Mouse (Mus musculus) CD4-positive, CD25-positive, alpha-beta regulatory T cell, adult 4 months (primary cell): Measurements from ENCODE around the gene Tpm4. TPM values are rescaled to one million over a fixed set of nuclear protein-coding genes. Genes with fewer than 3 reads are reported as not detected.
"Not testable (repeated sequence)": the region's sequence is repeated elsewhere in the genome, so short reads cannot be mapped to it uniquely, and the experiment has no call there.

Source experiments
- ATAC-seq: one replicate; pipeline ENCODE4 v1.8.0; 2017
- polyA plus RNA-seq, 2 experiments: library from polyadenylated mRNA; unstranded; fragments of 100-300 nt; shearing (Covaris generic); gene quantifications; one replicate each; pipeline ENCODE4 v1.2.1; 2017

The Tpm4 gene
- polyA plus RNA-seq = 100 to 1,000 TPM; 231 to 239 TPM

DNA sequence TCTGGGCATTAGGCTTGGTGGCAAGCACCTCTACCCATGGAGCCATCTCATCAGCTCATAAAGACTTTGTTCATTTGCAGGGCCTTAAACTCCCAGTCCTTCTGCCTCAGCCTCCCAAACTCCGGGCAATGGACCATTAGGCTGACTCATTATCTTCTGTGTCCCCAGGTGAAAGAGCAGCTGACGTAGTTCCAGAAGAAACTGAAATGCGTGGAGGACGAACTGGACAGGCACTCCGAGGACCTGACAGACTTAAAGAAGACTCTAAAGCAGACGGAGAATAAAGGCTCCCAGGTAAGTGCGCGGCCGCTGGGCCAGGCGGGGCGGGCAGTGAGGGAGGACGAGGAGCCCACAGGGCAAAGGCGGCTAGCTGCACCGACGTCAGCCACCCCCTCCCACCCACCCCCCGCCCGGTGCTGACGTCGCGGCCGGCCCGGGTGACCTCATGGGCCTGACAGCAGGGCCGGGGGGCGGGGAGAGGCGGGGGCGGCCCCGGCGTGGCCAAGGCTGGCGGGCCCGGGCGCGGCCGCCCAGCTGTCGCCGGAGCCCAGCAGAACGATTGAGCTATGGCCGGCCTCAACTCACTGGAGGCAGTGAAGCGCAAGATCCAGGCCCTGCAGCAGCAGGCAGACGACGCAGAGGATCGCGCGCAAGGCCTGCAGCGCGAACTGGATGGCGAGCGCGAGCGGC is at the start of gene Tpm4:
TSS of gene Tpm4 (plus strand) at position 220 of the 690 bp plus-strand sequence.
- peak; percentile 24 for ATAC-seq

- ATAC-seq = not testable (repeated sequence)
Observed at GRCm38 (mm10) chr8:72087611-72088010, 47.2 kb upstream of the Tpm4 start.

GRCm38 (mm10) chr8:72096721-72097120 is 38.1 kb upstream of the Tpm4 start:
- not testable (repeated sequence) for ATAC-seq

DNA sequence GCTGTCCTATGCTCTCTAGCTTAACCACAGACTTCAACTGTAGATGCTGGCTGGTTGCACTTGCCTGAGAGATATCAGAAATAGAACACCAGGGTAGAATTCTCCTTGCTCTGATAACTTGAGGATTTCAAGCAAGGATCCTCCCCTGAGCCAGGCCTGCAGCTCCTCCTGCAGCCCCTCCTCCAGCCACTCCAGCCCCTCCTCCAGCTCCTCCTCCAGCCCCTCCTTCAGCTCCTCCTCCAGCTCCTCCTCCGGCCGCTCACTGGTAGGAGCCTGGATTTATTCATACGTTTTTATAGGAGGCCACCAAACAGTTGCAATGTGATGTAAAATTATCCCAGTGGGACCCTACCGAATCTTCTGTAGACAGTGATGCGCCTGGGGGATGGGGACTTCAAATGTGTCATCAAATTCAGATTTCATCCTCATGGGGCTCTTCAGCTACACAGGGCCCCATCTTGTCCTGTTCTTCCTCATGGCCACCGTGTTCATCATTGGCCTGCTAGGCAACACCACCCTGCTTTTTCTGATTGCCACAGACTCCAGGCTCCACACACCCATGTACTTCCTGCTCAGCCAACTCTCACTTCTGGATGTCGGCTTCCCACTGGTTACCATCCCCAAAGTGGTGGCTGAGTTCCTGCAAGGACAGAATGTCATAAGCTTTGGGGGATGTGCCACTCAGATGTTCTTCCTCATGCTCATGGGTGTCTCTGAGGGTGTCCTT is 35.2 kb upstream of the Tpm4 start:
- ATAC-seq = not testable (repeated sequence)

GRCm38 (mm10) chr8:72105165-72105564 is 29.6 kb upstream of the Tpm4 start:
- no peak for ATAC-seq

GRCm38 (mm10) chr8:72106740-72107139 is 28.0 kb upstream of the Tpm4 start, which contains the start of gene Olfr374:
Gene Olfr374, plus strand, starts transcription at chr8:72107040.
- no peak for ATAC-seq

DNA sequence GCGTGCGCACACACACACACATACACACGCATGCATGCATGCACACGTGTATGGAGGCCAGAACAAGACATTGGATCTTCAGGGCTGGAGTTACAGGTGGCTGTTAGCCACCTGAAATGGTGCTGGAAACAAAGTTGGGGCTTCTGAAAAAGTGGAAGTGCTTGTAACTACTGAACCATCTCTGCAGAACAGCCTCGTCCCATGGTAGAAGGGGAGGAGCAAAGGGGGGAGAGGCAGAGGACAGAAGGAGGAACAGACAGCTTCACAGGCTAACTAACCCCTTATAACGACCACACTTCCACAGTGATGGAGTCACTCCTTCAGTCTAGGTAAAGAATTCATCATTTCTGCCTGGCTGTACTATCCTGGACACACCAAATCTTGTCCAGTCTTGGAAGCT is 23.9 kb upstream of the Tpm4 start:
- no peak for ATAC-seq

DNA sequence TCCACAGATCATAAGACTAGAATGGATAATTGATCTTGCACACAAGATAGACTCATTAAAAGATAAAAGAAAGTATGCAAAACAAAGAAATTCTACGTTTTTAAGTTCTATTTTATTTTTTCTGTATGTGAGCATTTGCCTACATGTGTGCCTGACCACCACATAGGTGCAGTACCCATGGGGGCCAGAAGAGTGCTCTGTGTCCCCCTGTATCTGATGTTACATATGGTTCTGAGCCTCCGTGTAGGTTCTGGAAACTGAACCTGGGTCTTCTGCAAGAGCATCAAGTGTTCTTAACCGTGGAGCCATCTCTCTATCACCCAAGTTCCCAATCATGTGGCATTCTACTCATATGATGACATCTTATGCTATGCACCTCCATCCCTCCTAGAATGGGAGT is 22.3 kb upstream of the Tpm4 start:
- no peak for ATAC-seq

- no peak for ATAC-seq
Observed at GRCm38 (mm10) chr8:72115202-72115601, 19.6 kb upstream of the Tpm4 start.

DNA sequence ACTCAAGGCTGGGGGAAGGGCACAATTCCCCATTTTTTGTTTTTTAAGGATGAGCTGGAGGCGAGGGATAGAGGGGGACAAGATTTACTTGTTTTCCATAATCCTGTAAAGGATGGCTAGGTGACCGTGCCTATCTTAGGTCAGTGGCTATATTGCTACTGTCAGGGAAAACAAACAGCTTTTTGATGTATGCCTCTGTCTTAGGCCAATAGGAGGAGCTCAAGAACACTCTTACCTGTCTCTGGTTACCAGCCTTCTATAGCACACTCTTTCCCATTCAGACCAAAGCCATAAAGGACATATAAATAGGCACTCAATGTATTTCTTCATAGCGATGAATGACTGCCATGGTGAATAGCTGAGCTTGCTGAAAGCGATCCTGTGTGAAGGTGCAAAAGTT is 16.2 kb upstream of the Tpm4 start:
- ATAC-seq = peak; percentile 58

DNA sequence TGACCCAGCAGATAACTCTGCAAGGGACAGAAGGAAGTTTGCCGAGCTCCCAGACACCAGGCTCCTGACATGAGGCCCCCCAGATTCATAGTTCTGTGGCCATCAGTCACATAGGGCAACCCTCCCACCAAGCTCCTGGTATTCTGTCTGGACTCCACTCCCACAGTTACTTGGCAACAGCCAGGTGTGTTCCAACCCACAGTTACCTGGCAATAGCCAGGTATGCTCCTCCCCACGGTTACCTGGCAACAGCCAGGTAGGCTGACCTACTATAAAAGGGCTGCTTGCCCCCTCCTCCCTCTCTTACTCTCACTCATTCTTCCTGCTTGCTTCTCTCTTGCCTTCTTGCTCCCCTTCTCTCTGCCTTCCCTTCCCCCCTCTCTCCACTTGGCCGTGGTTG is 13.3 kb upstream of the Tpm4 start:
- not testable (repeated sequence) for ATAC-seq

- no peak for ATAC-seq
Observed at GRCm38 (mm10) chr8:72121997-72122396, 12.8 kb upstream of the Tpm4 start.

GRCm38 (mm10) chr8:72127834-72128233 is 6.9 kb upstream of the Tpm4 start:
- no peak for ATAC-seq

DNA sequence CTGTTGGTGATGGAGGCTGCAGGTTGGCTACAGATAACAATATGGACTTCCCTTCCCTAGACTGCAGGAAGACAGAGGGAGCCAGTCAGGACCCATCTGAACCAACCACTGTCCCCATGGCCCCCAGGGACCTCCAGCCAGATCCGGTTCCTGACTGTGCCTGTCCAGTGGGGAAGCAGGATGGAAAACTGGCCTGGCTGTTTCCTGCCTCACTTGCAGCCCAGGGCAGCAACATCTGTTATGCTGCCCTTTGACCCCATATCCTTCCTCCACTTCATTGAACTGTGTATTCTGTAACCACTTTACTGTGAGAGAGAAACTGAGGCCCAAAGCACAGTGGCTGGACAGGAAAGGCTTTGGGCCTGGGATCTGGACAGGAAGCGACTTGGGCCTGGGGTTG is 3.5 kb upstream of the Tpm4 start:
- no peak for ATAC-seq

DNA sequence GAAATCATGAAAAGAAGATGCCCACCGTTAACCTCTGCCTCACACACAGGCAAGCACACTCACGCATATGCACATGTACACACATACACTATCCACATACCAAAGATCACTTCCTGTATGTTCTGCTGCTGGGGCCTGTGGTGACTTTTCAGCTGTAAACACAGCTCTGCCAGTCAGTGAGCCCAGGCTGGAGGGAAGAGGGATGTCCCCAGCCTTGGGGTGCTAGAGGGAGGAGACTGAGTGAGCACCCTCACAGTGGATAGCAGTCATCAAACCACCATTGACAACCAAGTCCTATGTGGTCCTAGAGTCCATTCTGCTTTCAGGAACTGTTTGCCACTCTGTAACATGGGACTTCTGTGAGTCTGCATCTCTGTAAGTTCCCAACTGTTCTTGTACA is 2.9 kb upstream of the Tpm4 start:
- ATAC-seq = peak; percentile 30

DNA sequence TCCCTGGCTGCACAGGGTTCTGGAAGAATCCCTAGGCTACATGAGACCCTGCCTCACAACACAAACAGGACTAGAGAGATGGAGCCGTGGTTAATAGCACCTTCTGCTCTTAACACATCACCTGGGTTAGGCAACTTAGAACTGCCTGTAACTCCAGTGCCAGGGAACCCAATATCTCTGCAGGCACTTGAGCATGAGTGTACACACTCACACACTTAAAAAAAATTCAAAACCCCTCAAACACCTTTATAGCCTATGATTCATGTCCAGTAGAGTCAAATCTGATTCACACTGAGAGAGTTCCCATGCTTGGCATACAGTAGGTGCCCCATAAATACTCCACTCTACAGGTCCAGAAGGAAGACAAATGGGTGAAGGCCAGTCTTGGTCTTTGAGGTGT is 2.4 kb upstream of the Tpm4 start:
- ATAC-seq = no peak

GRCm38 (mm10) chr8:72132891-72133290 is 1.9 kb upstream of the Tpm4 start:
- ATAC-seq = no peak

GRCm38 (mm10) chr8:72133507-72133906 is 1.3 kb upstream of the Tpm4 start:
- ATAC-seq = no peak

DNA sequence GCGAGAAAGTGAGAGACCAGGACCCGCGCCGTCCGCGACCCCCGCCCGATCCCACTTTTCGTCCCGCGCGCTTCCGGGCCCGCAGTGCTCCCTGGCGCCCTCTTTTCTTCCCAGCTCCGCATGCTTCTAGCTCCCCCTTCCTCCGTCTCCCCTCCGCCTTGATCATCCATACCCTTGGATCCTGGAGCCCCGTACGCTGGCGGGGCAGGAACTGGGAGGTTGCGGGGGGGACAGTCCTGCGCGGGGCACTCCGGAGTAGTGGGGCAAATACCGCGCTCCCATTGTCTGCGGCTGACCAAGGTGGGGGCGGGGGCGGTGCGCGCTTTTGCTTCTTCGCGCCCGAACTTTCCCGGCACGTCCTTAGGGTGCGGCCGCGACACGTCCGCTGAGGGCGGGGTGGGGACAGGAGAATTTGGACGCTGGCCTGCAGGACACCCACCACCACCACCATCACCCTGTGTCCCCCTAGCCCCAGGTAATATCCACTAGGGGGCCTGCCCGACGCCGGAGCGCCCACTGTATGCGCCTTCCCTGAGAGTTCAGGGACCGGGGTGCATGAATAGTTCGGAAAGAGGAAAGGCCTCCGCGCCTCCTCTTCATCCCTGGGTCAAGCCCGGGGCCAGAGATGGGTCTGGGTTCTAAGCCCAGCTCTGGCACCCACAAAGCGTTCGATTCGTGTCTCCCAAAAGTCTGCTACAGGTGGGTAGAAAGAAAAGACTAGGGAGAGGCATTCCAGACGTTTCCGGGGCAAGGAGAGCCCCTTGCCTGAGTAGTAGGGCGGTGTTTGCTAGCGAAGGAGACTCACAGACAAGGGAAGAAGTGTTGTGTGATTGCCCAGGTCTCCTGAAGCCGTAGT is 899 bp downstream of the Tpm4 start:
- ATAC-seq = peak; percentile 4

- ATAC-seq = peak; percentile 85
Observed at GRCm38 (mm10) chr8:72136302-72136978, 1.7 kb downstream of the Tpm4 start.

DNA sequence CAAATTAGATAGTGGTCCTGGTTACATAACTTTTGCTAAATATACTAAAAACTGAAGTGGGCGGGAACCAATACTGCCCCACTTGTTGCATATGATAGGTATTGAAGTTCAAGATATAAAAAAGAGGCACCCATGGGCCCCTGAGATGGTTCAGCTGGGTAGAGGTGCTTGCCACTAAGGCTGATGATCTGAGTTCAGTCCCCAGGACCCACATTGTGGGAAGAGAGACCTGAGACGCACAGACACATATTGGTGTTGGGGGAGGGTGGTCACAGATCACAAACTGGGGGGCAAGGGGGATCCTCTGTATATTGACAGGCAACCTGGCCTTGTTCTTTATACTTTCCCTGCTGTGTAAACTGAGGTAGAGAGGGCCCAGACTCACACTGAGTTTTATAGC is 2.7 kb downstream of the Tpm4 start:
- no peak for ATAC-seq

GRCm38 (mm10) chr8:72138456-72138855 is 3.7 kb downstream of the Tpm4 start:
- no peak for ATAC-seq
